Mouse (Mus musculus): ENCODE data around the gene Gm49318. TPM values are rescaled to one million over a fixed set of nuclear protein-coding genes. Genes with fewer than 3 reads are reported as not detected.
A peak's percentile ranks its signal among the peaks of the same experiment; 100 is the strongest.

The Gm49318 gene
- polyA plus RNA-seq, 1 experiment from 2014 or later, result not detected

DNA sequence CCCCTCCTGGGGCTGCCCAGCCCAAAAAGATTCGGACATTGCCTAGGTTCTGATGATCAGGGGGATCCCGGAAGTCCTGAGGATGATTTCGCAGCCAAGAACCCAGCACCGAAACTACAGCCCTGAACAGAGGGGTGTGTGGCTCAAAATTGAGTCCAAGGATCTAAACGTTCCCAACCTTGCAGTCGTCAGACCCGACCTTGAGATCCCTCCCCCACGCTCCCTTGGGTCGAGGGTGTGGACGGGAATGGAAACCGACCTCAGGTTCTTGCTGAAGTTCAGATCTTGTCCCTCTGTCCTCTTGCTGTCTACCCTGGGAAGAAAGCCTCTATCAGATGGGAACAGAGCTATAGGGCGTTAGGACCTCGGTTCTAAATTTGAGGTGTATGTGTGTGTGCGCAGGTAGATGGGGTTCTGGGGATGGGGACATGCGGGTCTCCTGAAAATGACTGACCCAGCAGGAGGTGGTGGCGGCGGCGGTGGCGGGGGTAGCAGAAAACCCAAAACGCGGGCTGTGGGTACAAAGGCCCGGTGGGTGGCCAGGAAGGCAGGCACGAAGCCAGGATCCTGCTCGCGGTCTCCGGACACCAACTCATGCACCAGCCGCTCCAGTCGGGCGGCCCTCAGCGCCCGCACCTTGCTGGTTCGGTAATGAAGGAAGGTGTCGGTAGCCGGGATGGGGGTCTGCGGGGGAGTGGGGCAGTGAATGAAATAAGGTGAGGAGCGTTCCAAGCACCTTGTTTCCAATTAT, 83.3 kb downstream of the Gm49318 start:
- ATAC-seq (ENCODE audit: low FRiP score, low TSS enrichment), result no peak
- H3K27me3 ChIP-seq (ENCODE audit: control insufficient read depth, insufficient read depth, low read length), result peaks cover 54% of the 10 kb centered on the region

More for the DNA sequence above, 83.3 kb downstream of the Gm49318 start:
- Histone ChIP-seq H3K36me3 (ENCODE audit: control insufficient read depth, insufficient read depth, low read length) (no peaks in the 10 kb centered on the region), H3K9me3 (ENCODE audit: control insufficient read depth, low read length) (no peaks in the 10 kb centered on the region), H3K4me1 (ENCODE audit: control insufficient read depth, insufficient read depth, low read length) (peaks cover 23% of the 10 kb centered on the region), H3K9ac (replicated peaks; ENCODE audit: low read length) (no peak overlapping the region), H3K4me2 (ENCODE audit: low read length) (peak overlapping the region; percentile 57), H3K4me3 (replicated peaks; ENCODE audit: low read depth, low read length) (peak overlapping the region; percentile 32; the same call in 1 of the 2 replicates), H3K27ac (replicated peaks; ENCODE audit: low read depth, low read length) (no peak overlapping the region)
- WGBS, result 9% methylated on average over 36 of the region's 36 CpGs
- DNase-seq, result no peak

Small RNAs within 50 kb of the gene (microRNA-seq; reads per million reads assigned to microRNA genes)
- 1.0 reads per million for gene Mir7084

Other genes with a start within 250 kb of the Gm49318 start
- gene Angptl8, start 235.7 kb downstream of the Gm49318 start, polyA plus RNA-seq (2014; fragmentation: Nextera tagmentation; extraction: Ambion mirVana), result 0.34 TPM in 1 of 2 replicates, not detected in the other
- gene Dock6, start 218.6 kb downstream of the Gm49318 start, polyA plus RNA-seq (2014; fragmentation: Nextera tagmentation; extraction: Ambion mirVana), result 7.2 and 12.7 TPM in 2 replicates
- gene Rab3d, start 153.1 kb downstream of the Gm49318 start, polyA plus RNA-seq (2014; fragmentation: Nextera tagmentation; extraction: Ambion mirVana), result 9.8 and 10.2 TPM in 2 replicates
- 5.7 and 7.7 TPM in 2 replicates for gene Ccdc159, start 143.8 kb downstream of the Gm49318 start, polyA plus RNA-seq (2014; fragmentation: Nextera tagmentation; extraction: Ambion mirVana)
- gene Tmem205, start 143.7 kb downstream of the Gm49318 start, polyA plus RNA-seq (2014; fragmentation: Nextera tagmentation; extraction: Ambion mirVana), result 42.2 and 51.8 TPM in 2 replicates
- gene Plppr2, start 134.2 kb downstream of the Gm49318 start, polyA plus RNA-seq (2014; fragmentation: Nextera tagmentation; extraction: Ambion mirVana), result 91.3 and 92.2 TPM in 2 replicates
- gene Swsap1, start 115.5 kb downstream of the Gm49318 start, polyA plus RNA-seq (2014; fragmentation: Nextera tagmentation; extraction: Ambion mirVana), result 21.5 and 22.8 TPM in 2 replicates
- gene Epor, start 107.8 kb downstream of the Gm49318 start, polyA plus RNA-seq (2014; fragmentation: Nextera tagmentation; extraction: Ambion mirVana), result 0.65 and 2.0 TPM in 2 replicates
- 0.53 and 0.68 TPM in 2 replicates for gene Rgl3, start 81.8 kb downstream of the Gm49318 start, polyA plus RNA-seq (2014; fragmentation: Nextera tagmentation; extraction: Ambion mirVana)
- 4.5 and 4.6 TPM in 2 replicates for gene Ccdc151, start 68.6 kb downstream of the Gm49318 start, polyA plus RNA-seq (2014; fragmentation: Nextera tagmentation; extraction: Ambion mirVana)
- gene Prkcsh, start 68.5 kb downstream of the Gm49318 start, polyA plus RNA-seq (2014; fragmentation: Nextera tagmentation; extraction: Ambion mirVana), result 70.6 and 73.2 TPM in 2 replicates
- gene Elavl3, start 19.2 kb downstream of the Gm49318 start, polyA plus RNA-seq (2014; fragmentation: Nextera tagmentation; extraction: Ambion mirVana), result 137 and 162 TPM in 2 replicates
- gene Zfp653, start 117 bp upstream of the Gm49318 start, polyA plus RNA-seq (2014; fragmentation: Nextera tagmentation; extraction: Ambion mirVana), result 14.7 and 18.1 TPM in 2 replicates
- gene Ecsit, start 14.2 kb upstream of the Gm49318 start, polyA plus RNA-seq (2014; fragmentation: Nextera tagmentation; extraction: Ambion mirVana), result 45.6 and 48.5 TPM in 2 replicates
- 0.58 and 0.61 TPM in 2 replicates for gene Cnn1, start 28.0 kb upstream of the Gm49318 start, polyA plus RNA-seq (2014; fragmentation: Nextera tagmentation; extraction: Ambion mirVana)
- 182 and 196 TPM in 2 replicates for gene Elof1, start 45.9 kb upstream of the Gm49318 start, polyA plus RNA-seq (2014; fragmentation: Nextera tagmentation; extraction: Ambion mirVana)
- gene Acp5, start 64.5 kb upstream of the Gm49318 start, polyA plus RNA-seq (2014; fragmentation: Nextera tagmentation; extraction: Ambion mirVana), result 0.79 TPM in 1 of 2 replicates, not detected in the other
- 94.1 and 96.4 TPM in 2 replicates for gene Pigyl, start 85.6 kb upstream of the Gm49318 start, polyA plus RNA-seq (2014; fragmentation: Nextera tagmentation; extraction: Ambion mirVana)
- gene Zfp872, start 116.8 kb upstream of the Gm49318 start, polyA plus RNA-seq (2014; fragmentation: Nextera tagmentation; extraction: Ambion mirVana), result 0.07 and 0.55 TPM in 2 replicates
- 9.0 and 11.0 TPM in 2 replicates for gene Zfp809, start 154.5 kb upstream of the Gm49318 start, polyA plus RNA-seq (2014; fragmentation: Nextera tagmentation; extraction: Ambion mirVana)
- 13.8 and 14.0 TPM in 2 replicates for gene Zfp599, start 188.6 kb upstream of the Gm49318 start, polyA plus RNA-seq (2014; fragmentation: Nextera tagmentation; extraction: Ambion mirVana)
- 32.2 and 38.4 TPM in 2 replicates for gene Zfp810, start 236.4 kb upstream of the Gm49318 start, polyA plus RNA-seq (2014; fragmentation: Nextera tagmentation; extraction: Ambion mirVana)

Measured in midbrain, embryonic 14.5 days (tissue).